Mouse (Mus musculus): ENCODE measurements at regions not wholly inside any gene's neighbourhood (a gene's known extent, or its start where the extent isn't known, plus 50 kb on each side); places are given as distances from the start of the nearest gene placed in this dataset.

DNA sequence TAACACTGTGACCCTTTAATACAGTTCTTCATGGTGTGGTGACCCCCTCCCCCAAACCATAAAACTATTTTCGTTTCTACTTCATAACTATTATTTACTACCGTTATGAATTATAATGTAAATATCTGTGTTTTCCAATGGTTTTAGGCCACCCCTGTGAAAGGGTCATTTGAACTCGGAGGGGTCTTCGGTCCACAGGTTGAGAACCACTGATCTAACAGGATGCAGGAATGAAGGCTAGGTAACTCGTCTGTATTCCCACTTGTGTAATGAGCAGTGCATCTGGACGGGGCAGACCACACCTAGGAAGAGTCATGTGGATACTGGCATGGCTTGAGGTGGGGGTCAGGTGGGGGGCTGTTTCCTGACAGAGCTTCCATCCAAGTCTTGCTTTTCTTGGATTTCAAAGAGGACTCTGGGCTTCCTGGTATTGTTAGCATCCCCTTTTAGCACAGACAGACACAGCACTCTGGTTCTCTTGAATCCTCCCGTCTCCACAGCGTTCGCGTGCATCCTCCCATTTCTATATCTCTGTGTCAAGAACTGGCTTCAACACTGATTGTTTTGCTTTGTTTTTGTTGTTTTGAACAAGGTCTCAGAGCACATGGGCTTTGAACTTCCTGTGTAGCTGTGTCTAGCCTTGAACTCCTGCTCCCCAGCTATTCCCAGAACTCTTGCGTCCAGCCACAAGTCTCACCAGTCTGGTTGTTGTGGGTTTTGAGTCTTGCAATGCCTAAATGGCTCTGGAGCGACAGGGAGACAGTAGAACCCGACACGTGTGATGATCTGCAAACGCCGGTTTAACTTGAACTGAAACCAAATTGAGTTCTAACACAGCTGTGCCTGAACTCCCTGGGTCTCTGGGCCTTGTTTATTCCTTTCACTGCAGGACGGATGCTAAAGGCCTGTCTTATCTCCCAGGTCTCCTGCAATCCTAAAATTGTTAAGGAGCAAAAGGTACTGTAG lies 75.4 kb upstream of the Ralgps2 start:
- no peak for DNase-seq

DNA sequence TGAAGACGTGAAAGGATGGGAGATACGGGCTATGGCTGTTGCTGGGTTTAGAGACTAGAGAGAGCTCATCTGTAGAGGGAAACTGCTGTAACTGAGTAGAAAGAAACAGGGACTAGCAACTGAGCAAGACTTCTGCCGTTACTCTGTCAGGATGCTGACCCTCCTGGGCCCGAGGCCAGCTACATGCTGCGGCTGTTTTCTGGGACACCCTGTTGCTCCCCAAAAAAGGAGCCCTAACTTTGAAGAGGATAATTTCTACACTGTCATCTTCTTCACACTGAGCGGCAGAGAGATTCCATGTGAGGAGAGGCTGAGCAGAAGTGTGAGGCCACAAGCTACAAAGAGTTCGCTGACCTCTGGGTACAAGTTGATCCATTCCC lies 74.2 kb upstream of the Ralgps2 start:
- no peak for DNase-seq

DNA sequence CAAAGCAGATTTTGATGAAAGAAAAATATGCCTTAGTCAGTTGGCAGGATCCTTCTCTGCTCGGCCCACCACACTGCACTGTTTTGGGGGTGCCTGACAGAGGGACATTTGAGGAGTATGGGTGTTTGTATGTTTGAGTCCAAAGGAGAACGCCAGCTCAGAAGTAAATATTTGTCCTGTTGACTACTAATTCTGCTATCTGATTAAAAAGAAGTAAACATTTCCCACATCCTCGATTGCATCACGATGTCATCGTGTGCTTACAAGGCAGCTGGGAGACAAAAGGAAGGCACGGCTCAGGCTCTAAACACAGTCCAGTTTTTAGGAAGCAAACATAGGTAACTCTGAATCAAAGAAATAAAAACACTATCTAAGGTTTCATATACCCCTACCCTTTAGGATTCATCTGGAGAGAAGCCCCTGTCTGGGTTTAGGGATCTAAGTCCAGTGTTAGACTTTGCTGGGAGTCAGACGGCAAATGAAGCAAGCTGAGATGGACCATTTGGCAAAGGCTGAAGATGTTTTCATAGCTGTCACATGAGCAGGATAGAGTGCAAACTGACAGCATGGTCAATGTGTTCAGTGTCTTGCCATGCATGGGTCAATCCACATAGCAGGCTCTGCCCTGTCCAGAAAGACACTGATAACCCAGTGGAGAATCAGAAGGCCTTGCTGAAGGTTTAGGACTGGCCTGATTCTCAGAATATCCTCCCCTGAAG lies 73.7 kb upstream of the Ralgps2 start:
- no peak for DNase-seq

DNA sequence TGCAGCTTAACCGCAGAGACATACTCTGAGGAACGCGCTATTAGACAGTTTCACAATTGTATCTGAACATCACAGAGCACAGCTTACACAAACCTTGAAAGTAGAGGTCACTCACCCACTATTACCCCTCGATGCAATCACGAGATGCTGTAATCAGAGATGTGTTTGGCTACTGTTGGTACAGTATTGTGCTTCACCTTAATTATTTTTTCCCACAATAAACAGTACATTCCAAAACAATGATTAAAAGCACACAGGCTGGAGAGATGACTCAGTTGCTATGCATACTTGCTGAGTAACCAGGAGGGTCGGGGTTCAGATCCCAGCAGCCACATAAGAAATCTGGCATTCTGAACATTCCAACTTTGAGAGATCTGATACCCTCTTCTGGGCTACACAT lies 71.8 kb upstream of the Ralgps2 start:
- DNase-seq, result no peak

DNA sequence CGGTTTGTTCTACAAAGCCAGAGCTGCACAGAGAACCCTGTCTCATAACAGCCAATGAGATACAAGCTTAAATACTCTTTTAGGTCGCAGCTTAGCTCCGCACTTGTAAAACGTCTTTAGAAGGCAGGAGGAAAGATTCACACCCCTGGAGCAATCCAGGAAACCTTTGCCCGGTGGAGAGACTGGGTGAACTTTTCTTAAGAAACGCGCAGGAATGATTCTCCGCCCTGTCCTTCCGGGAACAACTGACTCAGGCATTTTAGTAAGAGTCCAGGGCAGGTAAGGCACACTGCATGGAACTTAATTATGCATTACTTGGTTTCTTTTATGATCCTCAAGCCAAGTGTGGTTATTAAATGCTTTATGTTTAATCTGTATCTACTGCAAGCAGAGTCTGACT lies 70.0 kb upstream of the Ralgps2 start:
- DNase-seq, result no peak

DNA sequence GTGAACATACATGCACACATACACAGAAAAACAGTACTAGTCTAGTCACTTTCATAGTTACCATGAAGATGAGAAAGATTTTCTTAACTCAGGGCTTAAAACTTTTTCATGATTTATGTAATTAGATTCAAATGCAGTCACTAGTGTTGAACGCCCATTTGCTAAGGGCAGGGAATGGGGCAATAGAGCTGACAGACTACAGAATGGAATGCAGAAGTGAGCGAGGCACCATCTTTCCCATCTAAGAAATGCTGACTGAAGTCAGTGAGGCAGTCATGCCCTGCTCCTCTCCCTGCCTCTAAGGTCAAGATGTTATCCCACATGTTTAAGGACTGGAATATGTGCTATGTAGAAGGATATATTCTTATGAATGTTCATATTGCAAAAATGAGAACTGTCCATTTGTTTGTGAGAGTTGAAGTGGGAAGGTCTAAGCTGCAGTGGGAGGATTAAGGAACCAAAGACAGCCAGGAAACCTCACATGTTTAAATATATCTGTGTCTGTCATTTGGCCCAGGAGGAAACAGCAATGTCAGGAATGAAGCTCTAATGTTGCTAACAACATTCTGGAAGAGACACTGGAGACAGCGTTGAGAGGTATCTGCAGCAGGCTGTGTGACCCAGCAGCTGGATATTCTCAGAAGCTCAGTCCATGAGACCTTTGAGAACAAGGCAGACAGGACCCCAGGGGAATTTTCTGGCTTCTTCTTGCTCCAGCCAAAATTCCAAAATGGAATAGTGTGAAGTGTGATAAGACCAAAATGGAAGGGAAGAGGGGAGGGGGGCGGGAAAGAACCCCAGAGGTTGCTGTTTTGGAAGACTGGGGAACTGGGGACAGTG lies 68.7 kb upstream of the Ralgps2 start:
- DNase-seq, result no peak

DNA sequence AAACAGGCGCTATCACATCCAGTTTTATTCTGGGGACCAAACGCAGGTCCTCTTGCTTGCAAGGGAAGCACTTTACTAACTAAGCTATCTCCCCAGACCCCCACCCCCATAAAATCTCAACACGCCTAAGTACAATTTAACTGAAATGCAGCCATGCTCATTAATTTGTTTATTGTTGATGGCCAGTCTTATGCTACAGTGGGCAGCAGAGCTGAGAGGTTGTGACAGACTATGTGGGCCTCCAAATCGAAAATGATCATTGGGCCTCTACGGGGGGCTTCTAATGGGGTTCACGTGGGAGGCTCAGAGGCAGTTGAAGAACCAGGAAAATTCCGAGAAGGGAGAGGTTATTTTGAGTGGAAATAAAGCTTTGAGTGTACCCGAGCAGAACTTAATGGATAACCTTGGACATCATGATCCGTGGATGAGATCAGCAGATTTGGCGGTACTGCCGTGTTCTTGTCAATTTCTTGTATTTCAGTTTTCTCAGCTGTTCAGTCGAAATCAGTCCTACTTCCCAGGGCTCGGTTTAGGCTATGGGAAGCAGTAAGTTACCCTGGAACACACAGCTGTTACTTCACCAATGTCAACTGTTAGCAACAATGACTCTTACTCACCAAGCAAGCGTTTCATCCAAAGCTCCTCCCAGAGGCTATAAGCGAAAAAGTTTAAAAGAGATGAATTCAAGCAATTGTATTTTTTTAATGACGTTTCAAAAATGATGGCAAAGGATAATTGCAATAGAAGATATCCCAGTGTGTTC lies 65.1 kb upstream of the Ralgps2 start:
- no peak for DNase-seq

DNA sequence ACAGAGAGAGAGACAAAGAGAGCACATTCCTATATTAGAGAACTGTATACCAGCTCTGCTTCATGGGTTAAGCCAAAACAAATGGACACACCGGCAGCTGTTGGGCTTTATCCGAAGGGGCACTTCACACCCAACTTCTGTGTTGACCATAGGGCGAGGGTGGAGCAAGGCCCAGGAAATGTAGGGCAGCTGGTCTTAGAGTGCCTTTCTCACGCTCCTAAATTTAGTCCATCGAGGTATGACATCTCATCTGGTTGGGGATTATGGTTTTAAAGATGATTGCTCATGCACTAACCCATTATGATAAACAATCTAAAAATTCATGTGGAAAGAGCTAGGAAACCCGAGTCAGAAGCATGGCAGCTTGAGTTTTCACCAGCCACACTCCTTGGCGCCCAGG lies 63.6 kb upstream of the Ralgps2 start:
- no peak for DNase-seq

DNA sequence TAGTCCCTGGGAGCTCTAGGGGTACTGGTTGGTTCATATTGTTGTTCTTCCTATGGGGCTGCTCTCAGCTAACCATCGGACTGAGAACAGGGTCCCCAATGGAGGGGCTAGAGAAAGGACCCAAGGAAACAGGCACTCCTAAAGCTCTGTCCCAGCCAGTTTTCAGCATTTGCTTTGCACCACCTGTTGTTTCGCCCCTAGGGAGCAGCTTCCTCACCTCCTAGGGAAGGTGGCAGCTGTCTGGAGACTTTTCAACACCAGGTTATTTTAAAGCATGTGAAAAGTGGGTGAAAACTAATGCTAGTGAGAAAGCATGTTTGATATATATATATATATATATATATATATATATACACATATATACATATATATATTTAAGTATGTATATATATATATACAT lies 62.8 kb upstream of the Ralgps2 start:
- DNase-seq, result no peak

DNA sequence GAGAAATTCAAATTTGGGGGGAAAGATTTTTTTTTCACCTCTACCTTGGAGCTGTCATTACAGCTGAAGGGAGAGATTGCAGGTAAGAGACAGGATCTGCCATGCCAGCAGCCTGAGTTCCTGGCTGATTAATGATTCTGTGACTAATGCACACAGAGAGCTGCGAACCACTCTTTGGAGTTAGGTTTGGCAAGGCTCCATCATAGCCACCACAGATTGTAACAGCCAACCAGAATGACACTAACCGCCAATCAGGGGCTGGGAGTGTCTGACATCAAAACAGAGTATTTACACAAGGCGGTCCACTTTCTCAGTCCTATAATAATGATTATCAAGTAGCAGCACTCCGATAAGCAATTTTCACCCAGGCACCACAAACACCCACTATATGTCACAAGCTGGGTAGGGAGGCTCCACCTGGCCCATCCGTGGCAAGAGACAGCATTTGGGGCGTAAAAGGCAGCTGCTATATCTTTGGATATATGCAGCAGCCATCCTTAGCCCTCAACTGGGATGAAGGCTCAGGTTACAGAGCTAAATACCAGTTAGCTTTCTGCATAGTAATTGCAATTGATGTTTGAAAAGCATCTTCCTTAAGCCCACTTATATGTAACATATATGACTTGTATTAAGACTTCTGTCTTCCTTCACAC lies 61.7 kb upstream of the Ralgps2 start:
- DNase-seq, result peak; percentile 43 to 53

DNA sequence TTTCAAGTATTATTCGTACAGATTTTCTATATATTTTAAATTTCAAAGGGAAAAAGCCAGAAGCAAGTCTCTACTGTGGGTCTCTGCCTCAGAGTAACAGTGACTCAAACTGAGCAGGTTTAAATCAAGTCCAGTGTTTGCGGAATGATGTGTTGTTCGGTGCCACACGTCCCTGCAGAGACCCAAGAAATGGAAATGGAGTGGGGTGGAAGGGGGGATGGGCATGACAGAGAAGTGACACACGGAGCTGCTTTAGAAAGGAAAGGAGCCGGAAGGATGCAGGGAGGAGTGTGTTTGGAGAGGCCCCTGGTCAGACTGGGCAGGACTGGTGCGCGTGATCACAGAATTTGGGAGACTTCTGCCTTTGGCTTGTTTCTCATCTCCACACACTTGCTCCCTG lies 60.5 kb upstream of the Ralgps2 start:
- no peak for DNase-seq

DNA sequence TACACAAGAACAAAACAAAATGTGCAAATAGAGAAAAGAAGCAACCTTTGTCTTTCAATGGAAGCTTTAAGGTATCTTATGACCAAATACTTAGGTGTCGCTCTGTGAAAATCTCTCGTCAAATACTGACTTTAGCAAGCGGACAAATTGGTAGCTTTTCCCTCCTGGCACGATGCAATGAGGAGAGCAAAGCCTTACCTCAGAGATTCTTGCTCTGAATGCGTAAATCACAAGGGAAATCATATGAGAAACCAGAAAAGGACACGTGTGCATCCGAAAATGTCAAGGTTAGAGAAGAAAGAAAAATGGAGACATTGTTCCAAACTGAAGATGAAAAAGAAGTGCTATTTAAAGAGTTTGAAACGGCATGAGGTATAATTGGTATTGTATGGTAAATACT lies 59.8 kb upstream of the Ralgps2 start:
- no peak for DNase-seq

DNA sequence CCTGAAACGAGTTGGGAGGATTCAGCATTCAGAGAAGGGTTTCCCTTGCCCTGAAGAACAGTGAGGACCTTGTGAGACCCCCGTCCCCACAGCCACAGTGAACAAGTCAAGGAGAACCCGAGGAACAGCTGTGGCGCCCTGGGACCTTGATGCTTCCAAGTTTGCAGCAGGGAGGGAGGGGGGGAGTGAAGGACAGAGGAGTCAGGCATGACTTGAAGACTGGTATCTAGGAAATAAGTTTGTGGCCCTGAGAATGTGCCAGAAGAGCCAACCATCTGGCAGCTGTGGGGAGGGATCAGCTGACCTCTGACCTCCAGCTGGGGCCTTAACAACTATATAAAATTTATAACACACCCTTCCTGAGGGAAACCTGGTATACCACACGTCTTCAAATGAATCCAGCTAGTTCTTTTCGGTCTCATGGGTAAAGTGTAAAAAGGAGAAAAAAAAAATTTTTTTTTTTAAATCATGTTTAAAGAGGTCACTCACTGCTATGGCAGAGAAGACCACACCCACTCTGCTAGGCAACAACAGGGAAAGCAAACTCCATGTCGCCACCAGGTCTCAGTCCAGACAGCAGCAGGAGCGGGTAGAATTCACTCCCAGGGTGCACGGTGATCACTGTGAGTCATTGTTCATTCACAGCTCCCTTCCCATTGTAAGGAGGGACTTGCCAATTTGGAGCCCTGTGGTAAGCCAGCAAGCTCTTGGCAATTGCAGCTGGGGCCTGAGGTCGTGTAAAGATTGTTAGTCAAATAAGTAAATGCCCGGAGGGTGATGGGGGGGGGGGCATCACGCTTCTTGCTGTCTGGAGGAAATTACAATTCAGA lies 58.3 kb upstream of the Ralgps2 start:
- DNase-seq, result peak in 1 of 2 experiments; percentile 32

DNA sequence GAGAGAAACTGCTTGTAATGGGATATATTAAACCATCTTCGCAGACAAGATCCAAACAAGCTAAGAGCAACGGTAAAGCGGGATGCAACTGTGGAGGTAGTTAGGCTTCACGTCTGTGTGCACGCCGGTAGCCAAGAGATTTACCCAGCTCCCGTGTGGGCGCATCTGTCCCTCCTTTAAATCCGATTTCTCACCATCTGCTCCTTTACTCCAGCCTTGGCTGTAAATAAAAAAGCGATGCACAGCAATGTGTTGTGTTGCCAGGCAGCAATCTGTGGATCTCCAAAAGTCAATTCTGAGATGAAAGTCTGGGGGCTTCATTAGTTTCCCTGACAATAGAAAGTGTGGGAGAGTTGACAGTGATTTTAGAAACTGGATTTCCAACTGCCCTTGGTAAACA lies 57.6 kb upstream of the Ralgps2 start:
- DNase-seq, result no peak

DNA sequence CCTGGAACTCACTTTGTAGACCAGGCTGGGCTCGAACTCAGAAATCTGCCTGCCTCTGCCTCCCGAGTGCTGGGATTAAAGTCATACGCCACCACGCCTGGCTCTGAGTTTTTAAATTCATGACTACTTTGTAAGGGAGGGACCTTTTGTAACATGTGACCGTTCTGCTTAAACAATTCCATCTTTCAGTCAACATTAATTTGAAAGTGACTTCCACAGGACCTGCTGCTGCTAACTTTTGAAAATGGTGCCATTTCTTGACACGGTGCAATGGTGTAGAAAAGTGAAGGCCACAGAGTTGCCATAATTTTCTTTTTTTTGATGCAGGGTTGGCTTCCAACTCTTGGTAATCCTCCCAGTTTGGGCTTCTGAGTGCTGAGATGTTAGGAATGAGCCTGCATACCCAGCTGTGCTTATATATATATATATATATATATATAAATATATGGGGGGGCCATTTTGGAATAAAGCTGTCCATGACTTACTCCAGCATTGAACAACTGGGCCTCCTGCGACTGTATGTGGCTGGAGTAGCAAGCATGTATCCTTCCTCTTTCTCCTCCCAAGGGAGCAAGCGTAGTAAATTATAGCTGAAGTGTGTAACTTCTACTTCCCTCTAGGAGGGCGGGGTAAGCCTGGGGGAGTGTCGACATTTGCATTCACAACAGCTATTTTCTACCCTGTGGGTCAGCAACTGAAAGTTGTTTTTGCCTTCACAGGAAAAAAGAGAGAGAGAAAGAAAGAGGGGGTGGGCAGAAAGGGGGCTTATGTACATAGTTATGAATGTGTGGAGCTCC lies 56.9 kb upstream of the Ralgps2 start:
- no peak for DNase-seq

DNA sequence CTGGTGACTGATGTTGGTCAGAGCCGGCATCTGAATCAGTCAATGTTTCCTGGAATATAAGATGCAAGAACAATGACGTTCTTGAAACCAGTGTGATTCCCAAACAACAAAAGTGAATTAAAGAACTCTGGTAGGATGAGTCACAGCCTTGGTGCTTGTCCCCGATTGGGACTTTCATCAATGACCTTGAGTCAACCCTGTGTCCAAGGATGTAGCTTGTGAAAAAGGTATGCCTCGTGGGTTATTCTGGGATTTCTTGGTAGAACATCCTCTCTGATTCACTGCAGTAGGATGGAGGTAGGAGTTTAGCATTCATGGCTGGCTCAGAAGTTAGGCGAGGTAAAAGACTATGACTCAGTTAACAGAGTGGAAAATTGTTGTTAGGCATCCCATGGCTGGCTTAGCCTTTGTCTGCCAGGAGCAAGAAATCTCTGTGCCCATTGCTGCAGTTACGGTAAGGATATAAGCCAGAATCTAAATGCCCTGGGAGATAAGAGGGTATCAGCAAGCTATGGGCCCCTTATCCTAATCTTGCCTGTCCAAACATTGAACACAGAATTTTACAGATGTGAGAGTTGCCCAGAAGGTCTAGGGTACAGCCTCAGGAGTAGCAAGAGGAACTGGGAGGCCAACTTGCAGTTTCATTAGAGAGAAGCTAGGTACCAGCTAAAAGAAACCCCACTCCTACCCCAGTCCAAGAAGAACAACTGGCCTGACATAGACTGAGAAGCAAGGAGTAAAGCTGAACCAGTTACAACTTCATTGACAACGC lies 55.9 kb upstream of the Ralgps2 start:
- DNase-seq, result no peak

DNA sequence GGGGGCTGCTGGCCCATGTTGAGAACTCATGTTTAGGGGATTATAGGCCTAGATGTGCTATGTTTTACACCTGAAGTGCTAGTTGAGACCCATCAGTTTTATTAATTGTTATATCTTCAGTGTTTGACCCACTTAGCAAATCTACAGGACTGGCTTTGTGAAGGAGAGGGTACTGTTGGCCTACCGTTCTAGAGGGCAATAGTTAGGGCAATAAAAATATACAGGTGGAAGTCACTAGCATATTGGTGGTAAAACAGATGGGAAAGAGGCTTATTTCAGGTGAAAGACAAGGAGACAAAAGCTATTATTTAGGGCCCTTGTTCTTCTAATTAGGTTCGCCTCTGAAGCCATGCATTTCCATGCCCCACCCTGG lies 55.2 kb upstream of the Ralgps2 start:
- no peak for DNase-seq

DNA sequence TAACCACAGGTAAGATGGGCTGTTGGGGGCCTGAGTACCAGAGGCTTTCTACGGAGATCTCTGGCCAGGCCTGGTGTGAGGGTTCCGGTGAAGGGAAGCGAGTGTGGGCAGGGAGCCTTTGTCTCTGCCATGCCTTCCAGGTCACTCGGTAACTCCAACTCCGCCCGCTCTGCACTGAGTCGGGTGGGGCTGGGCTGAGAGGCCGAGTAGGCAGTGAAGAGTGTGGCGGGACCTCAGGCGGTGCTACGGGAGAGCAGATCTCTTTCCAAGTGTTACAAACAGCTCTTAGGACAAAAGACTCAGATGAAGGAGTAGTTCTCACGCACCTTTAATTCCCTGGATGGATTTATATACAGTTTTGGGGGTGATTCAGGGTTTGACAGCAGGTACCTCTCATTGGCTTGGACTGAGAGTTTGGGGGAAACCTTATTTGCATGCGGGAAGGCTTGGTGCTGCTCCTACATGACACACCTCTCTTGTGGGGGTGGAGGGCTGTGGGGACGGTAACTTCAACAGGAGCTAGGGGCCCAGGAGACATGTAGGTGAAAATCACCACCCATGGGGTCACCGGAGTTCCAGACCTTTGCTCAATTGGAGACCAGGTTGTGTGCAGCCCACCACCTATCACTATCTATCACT lies 54.7 kb upstream of the Ralgps2 start:
- DNase-seq, result no peak

All from adrenal gland, postnatal 36 days (tissue).